8 mouse cellular contexts compared by ENCODE assay signal in genomic region chr14:31669642-31670490, GRCm38 (mm10). TPM values are rescaled to one million over a fixed set of nuclear protein-coding genes. Genes with fewer than 3 reads are reported as not detected.
DNase-seq lines count a peak whose midpoint lies in the region; ATAC-seq and TF ChIP-seq lines count a peak whose summit lies in the region.

No protein-coding gene starts in this region.

- no peak for DNase-seq in ES-E14 (ENCODE audit: low read depth, low spot score)
- DNase-seq in heart, adult 8-10 months (ENCODE audit: low spot score), result peak; percentile 76
- DNase-seq in lung, postnatal 36 days, result peak; percentile 79
- DNase-seq in retina, postnatal 1 day, result peak; percentile 89
- DNase-seq in right cerebral cortex, adult 2 months (ENCODE audit: low spot score in 2 of 2), result no peak
- no peak for DNase-seq in urinary bladder, postnatal 10 days (ENCODE audit: low spot score)

- H3K9me3 ChIP-seq in ES-E14 (ENCODE audit: control insufficient read depth, insufficient read depth, low read depth, low read length), result no peaks in the 10 kb centered on the region
- H3K9me3 ChIP-seq in kidney, embryonic 14.5 days (ENCODE audit: control insufficient read depth, low read length), result no peaks in the 10 kb centered on the region

- WGBS in kidney, embryonic 14.5 days, result 84% methylated on average over 15 of the region's 15 CpGs

- no peak; the same call in 1 of the 2 replicates for ATAC-seq in kidney, embryonic 14.5 days (ENCODE audit: low FRiP score, low TSS enrichment)

- TF ChIP-seq POLR2A in bone marrow macrophage, adult 2 months (IDR thresholded peaks at IDR 0.05; ENCODE audit: borderline replicate concordance, low read depth, low read length), result no peak

- H3K27me3 ChIP-seq in kidney, embryonic 14.5 days (ENCODE audit: control insufficient read depth, insufficient read depth, low read length), result no peaks in the 10 kb centered on the region

- no peak overlapping the region for H3K9ac ChIP-seq in ES-E14 (ENCODE audit: insufficient read depth, low read depth, low read length, poor library complexity, severe bottlenecking)
- no peak overlapping the region for H3K9ac ChIP-seq in kidney, embryonic 14.5 days (ENCODE audit: low read depth, low read length)

- in situ Hi-C loops in ES-E14 (cut with MboI; ENCODE audit: low sequenced_read_pairs in 2 of 2, unreplicated experiment in 2 of 2), result loop anchor here in 1 of 2 experiments (25.0 kb wide), 1 partner anchor 392 kb away; no protein-coding TSS in a partner anchor

- no peak overlapping the region for H3K27ac ChIP-seq in ES-E14 (ENCODE audit: insufficient read depth, low read depth, low read length, poor library complexity, severe bottlenecking)
- H3K27ac ChIP-seq in bone marrow macrophage, adult 2 months (ENCODE audit: insufficient read depth, low read depth, low read length), result peak overlapping the region; percentile 84
- H3K27ac ChIP-seq in kidney, embryonic 14.5 days (ENCODE audit: low read depth, low read length), result peak overlapping the region; percentile 3; the same call in 1 of the 2 replicates

- no peak overlapping the region for H3K4me3 ChIP-seq in ES-E14 (ENCODE audit: insufficient read depth in 1 of 2, low read depth in 1 of 2, low read length in 2 of 2, poor library complexity in 1 of 2, severe bottlenecking in 1 of 2)
- peak overlapping the region; percentile 39 for H3K4me3 ChIP-seq in bone marrow macrophage, adult 2 months (ENCODE audit: insufficient read depth, low read length)
- H3K4me3 ChIP-seq in kidney, embryonic 14.5 days (ENCODE audit: low read length), result no peak overlapping the region

- H3K4me1 ChIP-seq in ES-E14 (ENCODE audit: control insufficient read depth in 2 of 2, insufficient read depth in 2 of 2, low read length in 2 of 2, poor library complexity in 1 of 2), result peaks cover 3 to 12% of the 10 kb centered on the region in 2 experiments; a peak in 2 of 4 replicates
- H3K4me1 ChIP-seq in bone marrow macrophage, adult 2 months (ENCODE audit: control insufficient read depth, insufficient read depth, low read length), result peaks cover 52% of the 10 kb centered on the region
- H3K4me1 ChIP-seq in kidney, embryonic 14.5 days (ENCODE audit: control insufficient read depth, insufficient read depth, low read length), result no peaks in the 10 kb centered on the region

- no peak for TF ChIP-seq CTCF in bone marrow macrophage, adult 2 months (IDR thresholded peaks at IDR 0.05; ENCODE audit: low read depth, low read length)

- H3K4me2 ChIP-seq in kidney, embryonic 14.5 days (replicated peaks; ENCODE audit: low read depth, low read length), result no peak overlapping the region

- H3K36me3 ChIP-seq in ES-E14 (ENCODE audit: control insufficient read depth, insufficient read depth, low read length, poor library complexity, severe bottlenecking), result no peaks in the 10 kb centered on the region
- peaks cover 2% of the 10 kb centered on the region; the same call in 1 of the 2 replicates for H3K36me3 ChIP-seq in kidney, embryonic 14.5 days (ENCODE audit: control insufficient read depth, insufficient read depth, low read length)

TF ChIP-seq in ES-E14, 5 proteins besides CTCF, POLR2A, EP300 and RAD21:
- TF ChIP-seq HCFC1 (IDR thresholded peaks at IDR 0.05; ENCODE audit: borderline replicate concordance, insufficient read depth, low read length) (no peak), MAFK (IDR thresholded peaks at IDR 0.05; ENCODE audit: insufficient read depth, low read depth, low read length) (0 out of 2 replicates have a peak, but pooled peaks have one; percentile 14)

RNA-seq across cellular contexts. Expression of gene Hacl1, which starts 28.8 kb away (rescaled TPM):
- total RNA-seq in ES-E14 (2012; rRNA removed), result 6.2 and 8.4 TPM in 2 replicates
- polyA plus RNA-seq in bone marrow macrophage, adult 2 months (2012; ENCODE audit: insufficient read depth, insufficient read length, missing spikeins), result 14.3 and 24.7 TPM in 2 replicates
- 10 to 100 TPM; 12.2 to 14.6 (median 14.0) TPM for total RNA-seq in heart, adult 8-10 months (2022)
- 11.5 and 20.6 TPM in 2 replicates for polyA plus RNA-seq in kidney, embryonic 14.5 days (2014; fragmentation: Nextera tagmentation; extraction: Ambion mirVana)

RNA-seq across cellular contexts. Expression of gene Btd, which starts 29.0 kb away (rescaled TPM):
- total RNA-seq in ES-E14 (2012; rRNA removed), result 8.1 and 11.6 TPM in 2 replicates
- polyA plus RNA-seq in bone marrow macrophage, adult 2 months (2012; ENCODE audit: insufficient read depth, insufficient read length, missing spikeins), result 11.9 and 14.2 TPM in 2 replicates
- 10 to 100 TPM in 3 of 4 experiments, 1 to 10 TPM in 1; 9.4 to 10.5 (median 10.4) TPM for total RNA-seq in heart, adult 8-10 months (2022)
- 27.9 and 30.9 TPM in 2 replicates for polyA plus RNA-seq in kidney, embryonic 14.5 days (2014; fragmentation: Nextera tagmentation; extraction: Ambion mirVana)

RNA-seq across cellular contexts. Expression of gene Gm49387, which starts 29.2 kb away (rescaled TPM):
- total RNA-seq in ES-E14 (2012; rRNA removed), result not detected in 2 replicates
- not detected in 2 replicates for polyA plus RNA-seq in bone marrow macrophage, adult 2 months (2012; ENCODE audit: insufficient read depth, insufficient read length, missing spikeins)
- 1 to 10 TPM in 1 of 4 experiments, under 1 TPM in 2, not detected in 1; 0.46 to 1.1 (median 0.75) TPM for total RNA-seq in heart, adult 8-10 months (2022)
- 3.3 TPM in 1 of 2 replicates, not detected in the other for polyA plus RNA-seq in kidney, embryonic 14.5 days (2014; fragmentation: Nextera tagmentation; extraction: Ambion mirVana)

Comparison
In these comparisons a context has a peak if more than half of its experiments do, and no peak if none do; other contexts are left out.
1. DNase-seq: peak in heart, adult 8-10 months (single experiment), lung, postnatal 36 days (single experiment) and retina, postnatal 1 day (single experiment); none in ES-E14 (single experiment), right cerebral cortex, adult 2 months (0 of 2) and urinary bladder, postnatal 10 days (single experiment).